Mouse (Mus musculus) gonadal fat pad, adult 2 months (tissue): ENCODE data around the gene Ctnna3. TPM values are rescaled to one million over a fixed set of nuclear protein-coding genes. Genes with fewer than 3 reads are reported as not detected.
"Not testable (repeated sequence)": the region's sequence is repeated elsewhere in the genome, so short reads cannot be mapped to it uniquely, and the experiment has no call there.

Source experiments
- DNase-seq: peaks from one replicate; pipeline ENCODE4 v3.0.0-alpha.2; 2012; ENCODE audit warnings: low read depth
- polyA plus RNA-seq: library from polyadenylated mRNA; depleted of rRNA; stranded (reverse); fragments of >200 nt; gene quantifications from 2 replicates; pipeline ENCODE4 v1.2.3, GENCODE M21; 2012; rRNA removed

Ctnna3 gene
- polyA plus RNA-seq, 1 experiment = 0.50 TPM

- DNase-seq = no peak
Observed at GRCm38 (mm10) chr10:64892458-64892857, 1462.6 kb downstream of the Ctnna3 start.

DNA sequence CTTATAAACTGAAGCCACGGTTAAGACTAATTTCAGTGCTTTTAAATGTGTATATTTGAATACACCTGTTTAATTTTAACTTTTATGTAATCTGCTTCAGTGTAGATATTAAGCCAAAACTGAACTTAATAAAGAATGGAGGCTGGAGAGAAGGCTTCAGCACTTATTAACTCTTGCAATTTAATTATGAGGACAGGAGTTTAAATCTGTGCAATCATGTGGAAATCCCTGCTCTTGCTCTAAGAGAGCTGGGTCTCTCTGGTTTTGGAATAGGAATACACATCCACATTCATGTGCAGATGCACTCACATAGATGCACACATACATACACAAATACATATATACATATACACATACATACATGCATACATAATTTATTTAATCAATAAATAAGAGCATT, 1468.8 kb downstream of the Ctnna3 start:
- no peak for DNase-seq

- no peak for DNase-seq
Observed at GRCm38 (mm10) chr10:64901726-64902125, 1471.8 kb downstream of the Ctnna3 start.

- DNase-seq = no peak
Observed at GRCm38 (mm10) chr10:64940975-64941374, 1511.1 kb downstream of the Ctnna3 start.

DNA sequence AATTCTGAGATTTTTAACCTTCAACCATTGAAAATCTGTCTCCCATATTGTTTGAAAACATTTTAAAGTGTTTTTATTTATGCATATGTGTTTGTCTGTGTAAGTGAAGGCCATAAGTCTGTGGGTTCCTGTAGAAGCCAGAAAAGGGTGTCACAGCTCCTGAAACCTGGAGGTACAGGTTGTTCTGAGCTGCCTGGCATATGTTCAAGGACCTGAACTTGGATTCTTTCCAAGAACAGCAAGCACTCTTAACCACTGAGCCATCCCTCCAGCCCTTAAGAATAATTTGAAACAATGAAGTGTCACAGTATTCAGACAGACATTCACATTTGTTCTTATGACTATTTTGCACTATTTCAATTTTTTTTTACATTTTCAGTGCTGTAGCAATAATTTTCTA, 1528.5 kb downstream of the Ctnna3 start:
- DNase-seq = peak; percentile 1

- no peak for DNase-seq
Observed at GRCm38 (mm10) chr10:64992871-64993270, 1563.0 kb downstream of the Ctnna3 start.

GRCm38 (mm10) chr10:65013525-65013924, 1583.6 kb downstream of the Ctnna3 start:
- DNase-seq = no peak

DNA sequence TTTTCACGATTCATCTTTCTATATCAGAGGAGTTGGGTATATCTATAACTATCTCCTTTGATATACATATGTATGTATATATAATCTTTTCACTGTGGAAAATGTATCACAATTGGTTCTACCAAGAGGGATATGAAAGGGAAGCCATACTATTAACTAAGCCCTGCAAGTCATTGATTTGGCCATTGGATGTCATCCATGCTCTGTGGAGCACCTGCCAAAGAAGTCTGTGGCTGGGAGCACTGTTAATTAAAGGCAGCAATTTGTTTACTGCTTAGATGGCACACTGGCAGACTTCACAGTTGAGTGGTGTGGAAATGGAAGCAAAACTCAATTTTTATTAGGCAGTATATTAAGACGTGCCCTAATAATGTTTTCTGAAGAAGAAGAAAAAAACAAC, 1592.8 kb downstream of the Ctnna3 start:
- DNase-seq = no peak

DNA sequence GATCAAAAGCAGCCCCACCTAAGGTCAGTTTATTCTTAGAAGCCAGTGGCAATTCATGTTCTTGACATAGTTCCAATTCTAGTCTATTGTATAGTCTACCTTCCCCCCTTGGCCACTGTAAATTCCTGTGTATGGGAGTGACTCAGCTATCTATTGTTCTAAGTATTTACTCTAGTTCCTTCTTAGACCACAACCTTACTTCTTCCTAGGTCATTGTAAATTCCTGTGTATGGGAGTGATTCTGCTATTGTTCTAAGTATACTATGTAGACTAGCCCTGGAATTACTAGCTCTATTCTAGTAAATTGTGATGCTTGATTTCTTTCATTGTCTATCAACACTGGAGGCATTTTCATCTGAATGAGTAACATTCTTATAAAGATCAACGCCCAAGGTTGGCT, 1603.6 kb downstream of the Ctnna3 start:
- not testable (repeated sequence) for DNase-seq

Other genes with a start within 250 kb of the Ctnna3 start
- 0.09 and 0.23 TPM in 2 replicates for gene Mypn, start 226.1 kb upstream of the Ctnna3 start, polyA plus RNA-seq
- 15.4 and 17.6 TPM in 2 replicates for gene Herc4, start 186.3 kb upstream of the Ctnna3 start, polyA plus RNA-seq
- 3.8 and 4.1 TPM in 2 replicates for gene Sirt1, start 48.4 kb upstream of the Ctnna3 start, polyA plus RNA-seq
- gene Dnajc12, start 47.7 kb upstream of the Ctnna3 start, polyA plus RNA-seq = 2.3 and 2.8 TPM in 2 replicates
- not detected in 2 replicates for gene Gm7075, start 8.3 kb upstream of the Ctnna3 start, polyA plus RNA-seq